Mouse (Mus musculus): ENCODE results near the gene Kcnh3. TPM values are rescaled to one million over a fixed set of nuclear protein-coding genes. Genes with fewer than 3 reads are reported as not detected.

Kcnh3 gene
- 1 to 10 TPM; 1.1 to 4.1 TPM for polyA plus RNA-seq (2017; shearing (Covaris generic))

DNA sequence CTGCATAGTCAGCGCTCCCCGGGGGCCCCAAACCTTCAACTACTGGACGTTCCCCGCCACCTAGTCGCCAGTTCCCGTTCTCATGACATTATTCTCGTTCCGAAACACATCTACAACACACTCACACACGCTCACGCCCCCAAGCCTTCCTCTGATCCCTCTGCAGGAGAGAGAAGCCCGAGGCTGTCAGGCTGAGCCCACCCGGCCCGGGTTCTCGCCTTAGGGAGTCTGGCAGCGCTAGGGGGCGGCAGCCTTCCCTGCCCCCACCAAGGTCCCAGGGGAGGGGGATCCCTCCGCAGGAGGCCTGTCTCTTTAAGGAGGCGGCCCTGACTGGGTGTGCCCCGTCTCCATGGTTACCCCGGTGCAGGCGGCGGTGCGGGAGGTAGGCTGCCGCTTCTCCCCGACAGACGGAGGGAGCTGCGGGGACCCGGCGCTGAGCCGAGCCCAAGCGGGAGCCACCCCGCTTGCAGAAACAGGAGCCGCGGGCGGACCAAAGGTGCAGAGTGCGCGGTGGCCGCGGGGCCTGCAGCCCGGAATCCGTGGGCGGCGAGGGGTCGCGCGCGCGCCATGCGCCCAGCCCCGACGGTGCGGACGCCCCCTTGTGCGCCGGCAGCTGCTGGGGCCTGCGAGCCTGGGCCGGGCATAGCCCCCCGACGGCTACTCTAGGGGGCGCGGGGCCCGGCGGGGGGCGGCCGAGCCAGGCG lies at the start of gene Kcnh3:
Kcnh3 (plus strand) TSS at position 654 of the 704 bp plus-strand sequence.

DNA sequence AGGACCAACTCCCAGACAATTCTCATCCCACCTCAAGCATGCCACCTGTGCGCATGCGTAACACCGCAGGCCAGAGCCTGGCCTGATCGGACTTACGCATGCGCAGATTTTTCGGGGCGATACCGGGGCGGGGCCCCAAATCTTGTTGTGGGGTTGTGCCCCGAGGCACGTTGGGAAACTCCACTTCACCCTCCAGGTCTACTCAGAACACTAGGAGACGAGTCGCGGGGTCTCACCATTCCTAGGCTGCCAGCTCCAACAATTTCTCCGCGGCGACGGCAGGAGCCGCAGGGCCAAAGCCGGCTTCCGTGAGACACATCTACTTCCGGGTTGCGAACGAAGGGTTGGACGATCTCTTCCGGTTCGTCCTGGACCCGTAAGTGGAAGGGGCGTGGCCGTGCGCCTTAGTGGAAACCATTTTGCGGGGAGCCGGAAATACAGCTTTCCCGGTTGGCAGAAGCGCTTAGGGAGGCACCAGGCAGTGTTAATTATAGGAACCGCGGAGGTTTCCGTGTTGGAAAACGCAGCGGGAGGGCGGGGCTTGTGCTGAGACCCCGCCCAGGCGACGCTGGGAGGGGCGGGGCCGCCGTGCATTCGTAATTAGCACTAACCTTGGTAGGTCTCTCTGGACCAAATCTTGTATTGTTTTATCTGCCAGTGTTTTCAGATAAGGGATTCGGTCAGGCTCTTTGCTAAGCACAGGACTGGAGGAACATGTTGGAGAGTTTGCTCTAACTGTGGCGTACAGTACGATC lies 27.1 kb downstream of the Kcnh3 start, which contains the start of gene Mcrs1:
Mcrs1 (minus strand) TSS at position 336 of the 755 bp plus-strand sequence.

Other genes starting within 250 kb of the Kcnh3 start
- 10 to 100 TPM; 53.1 to 68.1 TPM for gene Tuba1c, start 195.0 kb upstream of the Kcnh3 start, polyA plus RNA-seq (2017; shearing (Covaris generic))
- gene Prph, start 169.7 kb upstream of the Kcnh3 start, polyA plus RNA-seq (2017; shearing (Covaris generic)), result under 1 TPM in 1 of 2 experiments, not detected in 1; 0.36 TPM
- gene Troap, start 150.3 kb upstream of the Kcnh3 start, polyA plus RNA-seq (2017; shearing (Covaris generic)), result 1 to 10 TPM; 3.2 to 3.3 TPM
- under 1 TPM in 1 of 2 experiments, not detected in 1; 0.20 TPM for gene C1ql4, start 137.0 kb upstream of the Kcnh3 start, polyA plus RNA-seq (2017; shearing (Covaris generic))
- gene Dnajc22, start 131.7 kb upstream of the Kcnh3 start, polyA plus RNA-seq (2017; shearing (Covaris generic)), result under 1 TPM in 1 of 2 experiments, not detected in 1; 0.17 TPM
- gene Spats2, start 98.9 kb upstream of the Kcnh3 start, polyA plus RNA-seq (2017; shearing (Covaris generic)), result under 1 TPM in 1 of 2 experiments, not detected in 1; 0.33 TPM
- gene Mcrs1, start 27.1 kb downstream of the Kcnh3 start, polyA plus RNA-seq (2017; shearing (Covaris generic)), result 100 to 1,000 TPM in 1 of 2 experiments, 10 to 100 TPM in 1; 99.5 to 122 TPM
- gene Prpf40b, start 70.2 kb downstream of the Kcnh3 start, polyA plus RNA-seq (2017; shearing (Covaris generic)), result 10 to 100 TPM in 1 of 2 experiments, 1 to 10 TPM in 1; 4.3 to 17.1 TPM
- under 1 TPM; 0.32 to 0.38 TPM for gene Fam186b, start 71.0 kb downstream of the Kcnh3 start, polyA plus RNA-seq (2017; shearing (Covaris generic))
- gene Fmnl3, start 145.6 kb downstream of the Kcnh3 start, polyA plus RNA-seq (2017; shearing (Covaris generic)), result 10 to 100 TPM; 44.2 to 45.5 TPM
- 100 to 1,000 TPM; 146 to 237 TPM for gene Tmbim6, start 168.0 kb downstream of the Kcnh3 start, polyA plus RNA-seq (2017; shearing (Covaris generic))
- 10 to 100 TPM in 1 of 2 experiments, 1 to 10 TPM in 1; 8.0 to 12.3 TPM for gene Nckap5l, start 232.9 kb downstream of the Kcnh3 start, polyA plus RNA-seq (2017; shearing (Covaris generic))
- 10 to 100 TPM; 20.4 to 22.9 TPM for gene Bcdin3d, start 249.9 kb downstream of the Kcnh3 start, polyA plus RNA-seq (2017; shearing (Covaris generic))

Measured in activated CD4-positive, CD25-positive, alpha-beta regulatory T cell (primary cell).